Mouse (Mus musculus) small intestine, adult 2 months (tissue): ENCODE results near the gene Polr2e. TPM values are rescaled to one million over a fixed set of nuclear protein-coding genes. Genes with fewer than 3 reads are reported as not detected.
A peak's percentile ranks its signal among the peaks of the same experiment; 100 is the strongest.

Experiments
- H3K27ac ChIP-seq: fragments of 200-500 bp; 2 replicates; pipeline ENCODE4 v1.5.1; 2012; ENCODE audit warnings: low read depth, low read length, control low read depth, inconsistent platforms; ENCODE audit not compliant: insufficient read depth
- H3K27me3 ChIP-seq: fragments of 200-500 bp; 2 replicates; pipeline ENCODE4 v1.6.1; 2012; ENCODE audit warnings: mild to moderate bottlenecking, moderate library complexity, low read length, inconsistent platforms; ENCODE audit not compliant: control insufficient read depth, insufficient read depth
- H3K36me3 ChIP-seq: fragments of 200-500 bp; 2 replicates; pipeline ENCODE4 v1.6.1; 2012; ENCODE audit warnings: mild to moderate bottlenecking, low read length, control low read depth, inconsistent platforms; ENCODE audit not compliant: control insufficient read depth, insufficient read depth
- H3K4me1 ChIP-seq: fragments of 200-500 bp; 2 replicates; pipeline ENCODE4 v1.6.1; 2012; ENCODE audit warnings: low read length, inconsistent platforms, mixed read lengths; ENCODE audit not compliant: control insufficient read depth, insufficient read depth, insufficient read length
- H3K4me3 ChIP-seq: fragments of 200-500 bp; 2 replicates; pipeline ENCODE4 v1.5.1; 2012; ENCODE audit warnings: low read depth, mild to moderate bottlenecking, control low read depth, inconsistent platforms, low read length, moderate library complexity
- CTCF ChIP-seq: fragments of 200-500 bp; IDR thresholded peaks from 2 replicates; pipeline ENCODE4 v1.5.1; 2012; ENCODE audit warnings: low read depth, mild to moderate bottlenecking, control low read depth, inconsistent platforms, low read length, moderate library complexity, mixed read lengths; ENCODE audit not compliant: insufficient replicate concordance, insufficient read length; ENCODE audit errors: extremely low read depth
- POLR2A ChIP-seq: fragments of 200-500 bp; IDR thresholded peaks from 2 replicates; pipeline ENCODE4 v1.6.1; 2012; ENCODE audit warnings: low read depth, mild to moderate bottlenecking, control low read depth, inconsistent platforms, low read length, moderate library complexity
- WGBS: fragments of 180-500 bp; shearing (Covaris S2); methylation state at CpG from one replicate; pipeline ENCODE4 v1.1.7; 2018; 5-methylcytosine and 5-hydroxymethylcytosine counted together
- polyA plus RNA-seq: library from polyadenylated mRNA; depleted of rRNA; stranded (reverse); fragments of >200 nt; gene quantifications from 2 replicates; pipeline ENCODE4 v1.2.3, GENCODE M21; 2012; rRNA removed

Polr2e gene
- polyA plus RNA-seq, 1 experiment, result 186 TPM

DNA sequence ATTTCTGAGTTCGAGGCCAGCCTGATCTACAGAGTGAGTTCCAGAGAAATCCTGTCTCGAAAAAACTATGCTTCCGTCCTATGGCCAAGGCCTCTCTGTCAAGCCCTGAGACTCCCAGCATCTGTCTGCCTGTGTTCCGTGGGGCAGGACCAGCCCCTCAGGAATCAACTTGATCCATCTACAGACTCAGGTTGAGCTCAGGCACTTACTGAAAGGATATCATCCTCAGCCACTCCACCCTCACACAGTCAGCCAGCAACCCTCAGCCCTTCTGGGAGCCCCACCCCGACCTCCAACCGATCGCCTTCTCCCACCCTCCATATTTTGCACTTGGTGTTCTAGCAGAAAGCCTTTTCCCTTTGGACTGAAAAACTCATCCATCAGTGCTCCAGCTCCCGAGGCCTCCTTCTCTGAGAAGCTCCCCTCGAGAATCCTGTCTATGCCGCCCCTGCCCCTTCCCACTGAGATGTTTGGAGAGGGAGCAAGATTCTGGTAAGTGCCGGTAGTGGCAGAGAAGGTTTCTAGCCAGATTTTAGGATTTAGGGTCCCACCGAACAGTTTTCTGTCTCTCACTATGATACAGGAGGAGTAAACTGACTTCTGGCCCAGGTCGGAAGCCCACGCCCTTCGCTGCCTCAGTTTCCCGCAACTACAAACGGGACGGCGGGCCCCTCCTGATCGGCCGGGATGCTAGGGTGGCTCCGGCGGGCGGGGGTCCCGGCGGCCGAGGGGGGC lies 51.7 kb downstream of the Polr2e start:
- TF ChIP-seq POLR2A (no peak), CTCF (no peak)
- WGBS, result 23% methylated on average over 27 of the region's 27 CpGs
- H3K4me1 ChIP-seq, result peaks cover 20% of the 10 kb centered on the region

DNA sequence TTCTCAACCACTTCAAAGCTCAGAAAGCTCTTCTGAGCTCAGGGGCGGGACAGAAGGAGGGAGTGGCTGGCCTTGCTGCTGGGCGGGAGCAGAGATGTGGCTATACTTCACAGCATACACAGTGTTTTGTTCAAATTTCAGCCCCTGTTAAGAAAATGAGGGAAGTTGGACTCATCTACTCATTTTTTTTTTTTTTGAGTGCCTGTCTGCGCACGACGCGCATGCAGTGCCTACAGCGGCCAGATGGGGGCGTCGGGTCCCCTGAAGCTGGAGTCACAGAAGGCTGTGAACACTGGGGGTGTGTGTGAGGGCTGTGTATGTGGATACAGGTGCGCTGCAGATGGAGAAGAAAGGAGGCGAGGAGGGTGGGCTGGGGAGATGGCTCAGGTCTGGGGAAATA lies 52.6 kb downstream of the Polr2e start:
- peak overlapping the region; percentile 91 for H3K27ac ChIP-seq
- 0% methylated on average over 11 of the region's 11 CpGs for WGBS
- H3K36me3 ChIP-seq, result no peaks in the 10 kb centered on the region
- 0 out of 2 replicates have a peak overlapping the region, but pooled peaks have one; percentile 4 for H3K4me3 ChIP-seq
- peaks cover 27% of the 10 kb centered on the region for H3K4me1 ChIP-seq
- no peaks in the 10 kb centered on the region for H3K27me3 ChIP-seq
- no peak for TF ChIP-seq POLR2A
- TF ChIP-seq CTCF, result peak; percentile 91

More for the DNA sequence above, 51.7 kb downstream of the Polr2e start:
- Histone ChIP-seq H3K4me3 (peak overlapping the region; percentile 81), H3K36me3 (peaks cover 3% of the 10 kb centered on the region; the same call in 1 of the 2 replicates), H3K27me3 (no peaks in the 10 kb centered on the region), H3K27ac (peak overlapping the region; percentile 75)

GRCm38 (mm10) chr10:79986232-79986878 lies 53.2 kb downstream of the Polr2e start:
- H3K27ac ChIP-seq, result peak overlapping the region; percentile 91
- WGBS, result 12% methylated on average over 6 of the region's 6 CpGs
- TF ChIP-seq POLR2A (no peak), CTCF (no peak)
- H3K27me3 ChIP-seq, result no peaks in the 10 kb centered on the region
- H3K4me3 ChIP-seq, result peak overlapping the region; percentile 56; the same call in 1 of the 2 replicates
- H3K36me3 ChIP-seq, result no peaks in the 10 kb centered on the region
- H3K4me1 ChIP-seq, result peaks cover 27% of the 10 kb centered on the region

Other genes with a start within 250 kb of the Polr2e start
- 0.24 and 0.67 TPM in 2 replicates for gene Prss57, start 248.8 kb downstream of the Polr2e start, polyA plus RNA-seq
- gene Palm, start 246.2 kb downstream of the Polr2e start, polyA plus RNA-seq, result 13.0 and 24.0 TPM in 2 replicates
- gene Misp, start 218.8 kb downstream of the Polr2e start, polyA plus RNA-seq, result 141 and 347 TPM in 2 replicates
- gene Ptbp1, start 185.4 kb downstream of the Polr2e start, polyA plus RNA-seq, result 150 and 285 TPM in 2 replicates
- gene Prtn3, start 165.3 kb downstream of the Polr2e start, polyA plus RNA-seq, result 1.6 and 2.1 TPM in 2 replicates
- 2.8 and 5.3 TPM in 2 replicates for gene Plppr3, start 165.2 kb downstream of the Polr2e start, polyA plus RNA-seq
- 0.72 TPM in 1 of 2 replicates, not detected in the other for gene Elane, start 153.5 kb downstream of the Polr2e start, polyA plus RNA-seq
- gene Cfd, start 148.9 kb downstream of the Polr2e start, polyA plus RNA-seq, result 48.6 and 122 TPM in 2 replicates
- 34.8 and 58.1 TPM in 2 replicates for gene Med16, start 130.9 kb downstream of the Polr2e start, polyA plus RNA-seq
- not detected in 2 replicates for gene Gm26602, start 128.9 kb downstream of the Polr2e start, polyA plus RNA-seq
- gene Kiss1r, start 122.8 kb downstream of the Polr2e start, polyA plus RNA-seq, result 3.0 and 5.9 TPM in 2 replicates
- 86.4 and 104 TPM in 2 replicates for gene R3hdm4, start 118.6 kb downstream of the Polr2e start, polyA plus RNA-seq
- gene Arid3a, start 112.8 kb downstream of the Polr2e start, polyA plus RNA-seq, result 10.7 and 23.9 TPM in 2 replicates
- 34.8 and 44.6 TPM in 2 replicates for gene Wdr18, start 79.6 kb downstream of the Polr2e start, polyA plus RNA-seq
- gene Grin3b, start 69.1 kb downstream of the Polr2e start, polyA plus RNA-seq, result not detected in 2 replicates
- 225 and 441 TPM in 2 replicates for gene Tmem259, start 55.5 kb downstream of the Polr2e start, polyA plus RNA-seq
- gene Cnn2, start 51.2 kb downstream of the Polr2e start, polyA plus RNA-seq, result 49.9 and 72.8 TPM in 2 replicates
- gene Abca7, start 43.3 kb downstream of the Polr2e start, polyA plus RNA-seq, result 18.1 and 33.4 TPM in 2 replicates
- gene Arhgap45, start 23.1 kb downstream of the Polr2e start, polyA plus RNA-seq, result 23.2 and 36.8 TPM in 2 replicates
- 388 and 646 TPM in 2 replicates for gene Gpx4, start 7.4 kb upstream of the Polr2e start, polyA plus RNA-seq
- 61.2 and 126 TPM in 2 replicates for gene Sbno2, start 65.8 kb upstream of the Polr2e start, polyA plus RNA-seq
- gene Stk11, start 76.0 kb upstream of the Polr2e start, polyA plus RNA-seq, result 77.5 and 124 TPM in 2 replicates
- 2,309 and 4,813 TPM in 2 replicates for gene Atp5d, start 98.8 kb upstream of the Polr2e start, polyA plus RNA-seq
- gene Cbarp, start 101.0 kb upstream of the Polr2e start, polyA plus RNA-seq, result 3.7 and 6.6 TPM in 2 replicates
- gene Midn, start 108.5 kb upstream of the Polr2e start, polyA plus RNA-seq, result 151 and 372 TPM in 2 replicates
- 18.5 and 48.0 TPM in 2 replicates for gene Cirbp, start 126.2 kb upstream of the Polr2e start, polyA plus RNA-seq
- 6.8 and 9.0 TPM in 2 replicates for gene 1600002K03Rik, start 133.1 kb upstream of the Polr2e start, polyA plus RNA-seq
- gene Efna2, start 139.7 kb upstream of the Polr2e start, polyA plus RNA-seq, result 1.5 and 1.8 TPM in 2 replicates
- 11.6 and 23.7 TPM in 2 replicates for gene Mum1, start 186.6 kb upstream of the Polr2e start, polyA plus RNA-seq
- 800 and 1,176 TPM in 2 replicates for gene Ndufs7, start 209.3 kb upstream of the Polr2e start, polyA plus RNA-seq
- 13.1 and 55.2 TPM in 2 replicates for gene Gamt, start 221.2 kb upstream of the Polr2e start, polyA plus RNA-seq
- 46.6 and 89.3 TPM in 2 replicates for gene Dazap1, start 221.7 kb upstream of the Polr2e start, polyA plus RNA-seq